Mouse (Mus musculus) ES-CJ7 (cell line): Measurements from ENCODE around the gene Nlrx1.

ENCODE experiments used
- DNase-seq: peaks from one replicate; pipeline ENCODE4 v3.0.0; 2011; ENCODE audit warnings: low read depth, low spot score

Gene Nlrx1

GRCm38 (mm10) chr9:44236601-44237000, 31.8 kb downstream of the Nlrx1 start:
- DNase-seq: no peak

GRCm38 (mm10) chr9:44234479-44235427, 33.6 kb downstream of the Nlrx1 start:
- DNase-seq: peak; percentile 69

DNA sequence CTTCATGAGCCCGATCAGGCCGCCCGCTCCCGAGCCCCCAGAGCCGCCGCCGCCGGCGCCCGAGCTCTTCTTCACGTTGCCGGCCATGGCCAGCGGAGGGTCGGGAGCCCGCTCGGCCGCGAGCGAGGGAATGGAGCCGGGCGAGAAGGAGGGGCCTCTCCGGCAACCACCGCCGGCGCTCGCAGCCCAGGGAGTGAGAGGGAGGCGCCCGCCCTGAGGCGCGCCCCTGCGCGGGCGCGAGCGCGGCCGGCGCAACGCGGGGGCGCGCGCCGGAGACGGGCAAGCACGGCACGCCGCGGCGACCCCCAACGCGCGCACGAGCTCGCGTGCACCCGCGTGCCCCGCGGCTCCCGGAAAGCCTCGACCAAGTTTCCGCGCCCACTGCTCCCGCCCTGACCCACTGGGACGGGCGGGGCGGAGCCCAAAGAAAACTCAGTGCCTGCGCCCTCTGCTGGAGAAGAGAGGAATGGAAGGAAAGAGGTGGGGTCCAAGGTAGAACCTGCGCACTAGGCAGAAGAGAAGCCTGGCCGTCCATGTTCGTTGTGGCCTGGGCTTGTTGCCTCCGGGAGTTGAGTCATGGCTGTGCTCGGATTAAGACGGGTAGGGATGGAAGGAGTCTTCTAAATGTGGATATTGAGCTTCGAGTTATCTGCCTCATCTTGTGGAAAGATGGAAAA, 34.5 kb downstream of the Nlrx1 start, which contains the start of gene Cbl:
TSS of gene Cbl (minus strand) at position 248 of the 677 bp plus-strand sequence.
- peak; percentile 97 for DNase-seq

GRCm38 (mm10) chr9:44233021-44233801, 35.2 kb downstream of the Nlrx1 start:
- DNase-seq: peak; percentile 72

DNA sequence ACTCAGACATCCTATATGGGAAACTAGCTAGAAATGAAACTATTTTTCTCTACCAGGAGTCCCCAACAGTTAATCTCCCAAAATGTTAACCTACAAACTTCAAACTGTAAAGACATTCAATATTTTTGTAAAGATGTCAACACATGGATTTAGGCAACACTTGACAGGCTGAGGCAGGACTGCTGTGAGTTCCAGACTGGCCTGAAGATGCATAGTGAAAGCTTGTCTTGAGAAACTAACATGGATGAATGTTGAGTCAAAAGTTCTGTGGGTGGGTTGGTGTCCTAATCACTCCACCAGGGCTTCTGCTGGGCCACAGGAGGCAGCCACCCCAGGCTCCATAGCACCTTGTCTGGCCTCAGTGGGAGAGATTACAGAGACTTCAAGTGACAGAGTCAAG, 36.8 kb downstream of the Nlrx1 start:
- no peak for DNase-seq

GRCm38 (mm10) chr9:44225993-44226392, 42.4 kb downstream of the Nlrx1 start:
- DNase-seq: no peak

GRCm38 (mm10) chr9:44213538-44213937, 54.9 kb downstream of the Nlrx1 start:
- no peak for DNase-seq

- DNase-seq: no peak
These were observed 56.0 kb downstream of the Nlrx1 start for GRCm38 (mm10) chr9:44212406-44212805.

DNA sequence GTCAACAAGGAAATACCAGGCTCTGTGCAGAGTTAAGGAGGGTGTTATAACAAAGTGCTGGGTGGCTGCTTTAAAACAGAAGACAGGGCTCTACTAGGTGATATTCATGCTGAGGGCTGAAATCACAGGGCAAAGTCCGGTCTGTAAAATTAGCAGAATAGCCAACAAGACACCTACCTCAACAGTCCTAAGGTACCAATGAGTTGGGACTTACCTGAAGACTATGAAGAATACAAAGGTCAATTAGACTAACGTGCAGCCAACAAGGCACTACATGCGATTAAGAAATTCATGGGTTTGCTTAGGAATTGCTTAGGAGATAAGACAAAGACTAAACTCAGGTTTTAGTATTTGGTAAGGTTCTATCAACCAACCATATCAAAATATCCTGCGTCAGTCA, 59.0 kb downstream of the Nlrx1 start:
- DNase-seq: no peak

DNA sequence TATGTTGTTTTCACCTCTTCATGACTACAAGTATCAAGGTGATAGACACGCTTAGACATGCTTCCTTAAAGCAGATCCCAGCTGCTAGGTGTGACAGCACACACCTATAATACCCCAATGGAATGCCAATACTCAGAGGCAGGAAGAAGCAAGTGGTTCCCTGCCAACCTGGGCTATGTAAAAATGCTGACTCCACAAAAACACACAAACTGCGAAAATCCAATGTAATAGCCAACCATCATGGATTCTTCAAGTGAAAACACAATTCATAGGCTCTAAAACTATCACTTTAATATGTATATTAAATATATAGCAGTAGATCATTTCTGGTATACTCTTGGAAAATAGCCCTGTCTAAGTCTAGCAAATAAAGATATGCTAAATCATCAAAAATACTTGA, 60.6 kb downstream of the Nlrx1 start:
- DNase-seq: no peak
